ENCODE assay signal across 29 mouse cellular contexts in the genomic region with DNA sequence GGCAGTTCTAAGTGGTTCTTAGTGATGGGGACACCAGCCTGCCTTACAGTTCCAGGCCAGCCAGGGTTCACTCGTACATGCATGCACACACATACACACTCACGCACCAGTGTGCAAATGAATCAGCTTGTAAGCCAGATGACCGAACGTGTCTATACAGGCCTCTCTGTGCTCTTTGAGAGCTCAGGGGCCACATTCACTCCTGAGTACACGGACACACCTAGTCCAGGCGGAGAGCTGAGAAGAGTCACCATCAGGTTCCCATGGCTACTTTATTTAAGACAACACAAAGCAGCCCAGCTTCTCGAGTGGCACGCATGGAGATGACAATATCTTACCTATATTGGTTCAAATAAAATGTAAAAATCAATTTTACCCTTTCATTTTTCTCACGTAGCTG. TPM values are rescaled to one million over a fixed set of nuclear protein-coding genes. Genes with fewer than 3 reads are reported as not detected.
DNase-seq lines count a peak whose midpoint lies in the region; ATAC-seq and TF ChIP-seq lines count a peak whose summit lies in the region.
"Had no signal": no experiment of that assay in that cellular context is flagged by ENCODE, and none has a peak within 500 bp of the region (broad histone marks: within the 10 kb centered on the region; RNA-seq: fewer than 3 reads in every experiment).

No protein-coding gene starts in this region.

- no peak for DNase-seq in embryonic facial prominence, embryonic 10.5 days (ENCODE audit: low spot score)
- DNase-seq in lung, postnatal 25 days (ENCODE audit: low spot score): no peak
- peak; percentile 26 to 27 for DNase-seq in urinary bladder, postnatal 36 days (ENCODE audit: low spot score in 2 of 2)
- no peak for DNase-seq in urinary bladder, postnatal 10 days (ENCODE audit: low spot score)
- peak; percentile 52 for DNase-seq in stomach, postnatal 0 days (ENCODE audit: low spot score)
- no peak for DNase-seq in thymus, postnatal 14 days
- DNase-seq: adrenal gland, postnatal 10 days; adrenal gland, postnatal 36 days; B cell, adult 2 months; cerebellum, adult 2 months; cerebellum, postnatal 10 days; cerebellum, postnatal 36 days; embryo, embryonic 11 days; forebrain, postnatal 0 days; gastrocnemius, postnatal 25 days; heart, adult 18-20 months; heart, postnatal 10 days; heart, postnatal 36 days had no signal

- H3K9ac ChIP-seq in embryonic facial prominence, embryonic 13.5 days: 0 out of 2 replicates have a peak overlapping the region, but pooled peaks have one; percentile 46
- H3K9ac ChIP-seq in lung, embryonic 16.5 days (ENCODE audit: low read length): no peak overlapping the region
- H3K9ac ChIP-seq in stomach, postnatal 0 days (ENCODE audit: low read length): no peak overlapping the region
- H3K9ac ChIP-seq: embryonic facial prominence, embryonic 15.5 days; forebrain, postnatal 0 days; heart, embryonic 12.5 days; heart, embryonic 15.5 days; hindbrain, embryonic 14.5 days had no signal

- H3K27ac ChIP-seq in embryonic facial prominence, embryonic 13.5 days: no peak overlapping the region
- no peak overlapping the region for H3K27ac ChIP-seq in embryonic facial prominence, embryonic 10.5 days (replicated peaks)
- peak overlapping the region; percentile 77 for H3K27ac ChIP-seq in lung, embryonic 16.5 days (ENCODE audit: low read length)
- no peak overlapping the region for H3K27ac ChIP-seq in stomach, postnatal 0 days (replicated peaks)
- H3K27ac ChIP-seq: embryonic facial prominence, embryonic 15.5 days; hindbrain, embryonic 10.5 days; hindbrain, embryonic 14.5 days had no signal

- H3K9me3 ChIP-seq in embryonic facial prominence, embryonic 13.5 days: no peaks in the 10 kb centered on the region
- no peaks in the 10 kb centered on the region for H3K9me3 ChIP-seq in embryonic facial prominence, embryonic 10.5 days
- no peaks in the 10 kb centered on the region for H3K9me3 ChIP-seq in lung, embryonic 16.5 days (ENCODE audit: control insufficient read depth, low read length)
- no peaks in the 10 kb centered on the region for H3K9me3 ChIP-seq in stomach, postnatal 0 days (ENCODE audit: control insufficient read depth, low read length)
- H3K9me3 ChIP-seq: embryonic facial prominence, embryonic 15.5 days; G1E; heart, embryonic 12.5 days; heart, embryonic 15.5 days; hindbrain, embryonic 10.5 days had no signal

- H3K4me1 ChIP-seq in embryonic facial prominence, embryonic 13.5 days: peaks cover 15% of the 10 kb centered on the region
- H3K4me1 ChIP-seq in embryonic facial prominence, embryonic 10.5 days: peaks cover 24% of the 10 kb centered on the region
- peaks cover 14% of the 10 kb centered on the region for H3K4me1 ChIP-seq in lung, embryonic 16.5 days (replicated peaks; ENCODE audit: control insufficient read depth, insufficient read depth, low read length)
- H3K4me1 ChIP-seq in stomach, postnatal 0 days (replicated peaks; ENCODE audit: control insufficient read depth, insufficient read depth): 0 out of 2 replicates have a peak, but pooled peaks cover 4% of the 10 kb centered on the region

- H3K36me3 ChIP-seq in embryonic facial prominence, embryonic 13.5 days: peaks cover 63% of the 10 kb centered on the region
- peaks cover 64% of the 10 kb centered on the region for H3K36me3 ChIP-seq in embryonic facial prominence, embryonic 10.5 days (replicated peaks)
- H3K36me3 ChIP-seq in lung, embryonic 16.5 days (ENCODE audit: control insufficient read depth, insufficient read depth, low read length): peaks cover 39% of the 10 kb centered on the region
- H3K36me3 ChIP-seq in stomach, postnatal 0 days (ENCODE audit: control insufficient read depth, insufficient read depth, low read length): peaks cover 24% of the 10 kb centered on the region

- H3K27me3 ChIP-seq in embryonic facial prominence, embryonic 13.5 days: no peaks in the 10 kb centered on the region
- H3K27me3 ChIP-seq in embryonic facial prominence, embryonic 10.5 days (replicated peaks; ENCODE audit: low read depth, poor library complexity, severe bottlenecking): no peaks in the 10 kb centered on the region
- no peaks in the 10 kb centered on the region for H3K27me3 ChIP-seq in lung, embryonic 16.5 days (ENCODE audit: control insufficient read depth, insufficient read depth, low read depth, low read length)
- no peaks in the 10 kb centered on the region for H3K27me3 ChIP-seq in stomach, postnatal 0 days (ENCODE audit: control insufficient read depth, insufficient read depth, low read length)
- H3K27me3 ChIP-seq: CH12.LX; embryonic facial prominence, embryonic 15.5 days; heart, embryonic 12.5 days; heart, embryonic 15.5 days; Patski had no signal

- no peak for TF ChIP-seq EP300 in stomach, postnatal 0 days (optimal IDR thresholded peaks at IDR 0.05)

- H3K4me2 ChIP-seq in embryonic facial prominence, embryonic 13.5 days: no peak overlapping the region
- H3K4me2 ChIP-seq in lung, embryonic 16.5 days (ENCODE audit: low read depth, low read length): no peak overlapping the region
- no peak overlapping the region for H3K4me2 ChIP-seq in stomach, postnatal 0 days (replicated peaks; ENCODE audit: low read depth)
- H3K4me2 ChIP-seq: embryonic facial prominence, embryonic 15.5 days; heart, embryonic 12.5 days; heart, embryonic 15.5 days; hindbrain, embryonic 14.5 days had no signal

- no peak for ATAC-seq in embryonic facial prominence, embryonic 13.5 days (ENCODE audit: insufficient number of reproducible peaks, insufficient read depth, low FRiP score, low TSS enrichment, low read depth)
- ATAC-seq in lung, embryonic 16.5 days (ENCODE audit: low read depth): no peak
- no peak for ATAC-seq in stomach, postnatal 0 days (ENCODE audit: low FRiP score, low TSS enrichment)
- ATAC-seq: forebrain, embryonic 14.5 days; forebrain, postnatal 0 days; Patski had no signal

- TF ChIP-seq CTCF in stomach, postnatal 0 days (IDR thresholded peaks at IDR 0.05; ENCODE audit: low read depth): no peak

- H3K4me3 ChIP-seq in embryonic facial prominence, embryonic 13.5 days: no peak overlapping the region
- H3K4me3 ChIP-seq in embryonic facial prominence, embryonic 10.5 days: no peak overlapping the region
- H3K4me3 ChIP-seq in lung, embryonic 16.5 days (ENCODE audit: low read length): no peak overlapping the region
- H3K4me3 ChIP-seq in stomach, postnatal 0 days (ENCODE audit: low read depth, low read length): no peak overlapping the region
- H3K4me3 ChIP-seq: embryonic facial prominence, embryonic 15.5 days; heart, embryonic 12.5 days; heart, embryonic 15.5 days; hindbrain, embryonic 10.5 days had no signal

- 92% methylated on average over 9 of the region's 9 CpGs for WGBS in embryonic facial prominence, embryonic 13.5 days
- 92% methylated on average over 9 of the region's 9 CpGs for WGBS in embryonic facial prominence, embryonic 10.5 days
- 78% methylated on average over 9 of the region's 9 CpGs for WGBS in lung, embryonic 16.5 days
- 56% methylated on average over 9 of the region's 9 CpGs for WGBS in stomach, postnatal 0 days

RNA-seq across cellular contexts. Expression of a gene that starts 3.6 kb away (rescaled TPM):
- polyA plus RNA-seq in embryonic facial prominence, embryonic 13.5 days (2015; fragmentation: Nextera tagmentation; extraction: Ambion mirVana): 22.8 and 24.0 TPM in 2 replicates
- 24.1 and 24.2 TPM in 2 replicates for polyA plus RNA-seq in embryonic facial prominence, embryonic 10.5 days (2016; fragmentation: Nextera tagmentation; extraction: Ambion mirVana)
- 17.9 and 18.2 TPM in 2 replicates for polyA plus RNA-seq in lung, embryonic 16.5 days (2015; fragmentation: Nextera tagmentation; extraction: Ambion mirVana)
- polyA plus RNA-seq in stomach, postnatal 0 days (2015; fragmentation: Nextera tagmentation; extraction: Ambion mirVana): 8.1 and 8.9 TPM in 2 replicates

RNA-seq across cellular contexts. Expression of a gene that starts 38.0 kb away (rescaled TPM):
- polyA plus RNA-seq in embryonic facial prominence, embryonic 13.5 days (2015; fragmentation: Nextera tagmentation; extraction: Ambion mirVana): 15.8 and 16.1 TPM in 2 replicates
- 15.5 and 15.8 TPM in 2 replicates for polyA plus RNA-seq in embryonic facial prominence, embryonic 10.5 days (2016; fragmentation: Nextera tagmentation; extraction: Ambion mirVana)
- polyA plus RNA-seq in lung, embryonic 16.5 days (2015; fragmentation: Nextera tagmentation; extraction: Ambion mirVana): 14.1 and 14.4 TPM in 2 replicates
- polyA plus RNA-seq in stomach, postnatal 0 days (2015; fragmentation: Nextera tagmentation; extraction: Ambion mirVana): 13.1 and 13.3 TPM in 2 replicates

RNA-seq across cellular contexts. Expression of a gene that starts 55.9 kb away (rescaled TPM):
- polyA plus RNA-seq in embryonic facial prominence, embryonic 13.5 days (2015; fragmentation: Nextera tagmentation; extraction: Ambion mirVana): 0.58 and 0.74 TPM in 2 replicates
- 0.13 and 0.56 TPM in 2 replicates for polyA plus RNA-seq in embryonic facial prominence, embryonic 10.5 days (2016; fragmentation: Nextera tagmentation; extraction: Ambion mirVana)
- polyA plus RNA-seq in lung, embryonic 16.5 days (2015; fragmentation: Nextera tagmentation; extraction: Ambion mirVana): 0.39 and 0.59 TPM in 2 replicates
- polyA plus RNA-seq in stomach, postnatal 0 days (2015; fragmentation: Nextera tagmentation; extraction: Ambion mirVana): 0.51 and 0.53 TPM in 2 replicates
- polyA plus RNA-seq: G1E; hindbrain, embryonic 14.5 days had no signal

Comparison
In these comparisons a context has a peak if more than half of its experiments do, and no peak if none do; other contexts are left out.
1. DNase-seq: peak in urinary bladder, postnatal 36 days (2 of 2) and stomach, postnatal 0 days (single experiment); none in embryonic facial prominence, embryonic 10.5 days (single experiment), lung, postnatal 25 days (single experiment), urinary bladder, postnatal 10 days (single experiment) and thymus, postnatal 14 days (single experiment).